Mouse (Mus musculus): ENCODE measurements around the gene Mospd1. TPM values are rescaled to one million over a fixed set of nuclear protein-coding genes. Genes with fewer than 3 reads are reported as not detected.

Gene Mospd1
- polyA plus RNA-seq (2015; fragmentation: Nextera tagmentation; extraction: Ambion mirVana) = 65.2 and 69.5 TPM in 2 replicates

GRCm38 (mm10) chrX:53370366-53370740, at the start of gene Mospd1:
TSS of gene Mospd1 (minus strand) at chrX:53370502.
- H3K27me3 ChIP-seq = no peaks in the 10 kb centered on the region
- WGBS = 24% methylated on average over 13 of the region's 15 CpGs
- H3K27ac ChIP-seq (replicated peaks) = peak within 1 kb of the TSS; percentile 86
- H3K9ac ChIP-seq = peak within 1 kb of the TSS; percentile 79
- H3K4me1 ChIP-seq (replicated peaks) = peaks cover 9% of the 10 kb centered on the region; the same call in 1 of the 2 replicates
- H3K36me3 ChIP-seq = no peaks in the 10 kb centered on the region
- peak within 1 kb of the TSS; percentile 58 for H3K4me2 ChIP-seq
- peak within 1 kb of the TSS; percentile 61 for H3K4me3 ChIP-seq
- H3K9me3 ChIP-seq = no peaks in the 10 kb centered on the region
- peak; percentile 99 for ATAC-seq (ENCODE audit: low read depth)

- WGBS = 72% methylated on average over 3 of the region's 3 CpGs
- H3K27ac ChIP-seq (replicated peaks) = no peak overlapping the region
- no peak overlapping the region for H3K4me2 ChIP-seq
- H3K4me1 ChIP-seq (replicated peaks) = no peaks in the 10 kb centered on the region
- H3K9ac ChIP-seq = no peak overlapping the region
- H3K4me3 ChIP-seq = no peak overlapping the region
- no peaks in the 10 kb centered on the region for H3K36me3 ChIP-seq
- H3K27me3 ChIP-seq = no peaks in the 10 kb centered on the region
- no peak for ATAC-seq (ENCODE audit: low read depth)
- no peaks in the 10 kb centered on the region for H3K9me3 ChIP-seq
Observed at GRCm38 (mm10) chrX:53386362-53386761, 16.1 kb upstream of the Mospd1 start.

DNA sequence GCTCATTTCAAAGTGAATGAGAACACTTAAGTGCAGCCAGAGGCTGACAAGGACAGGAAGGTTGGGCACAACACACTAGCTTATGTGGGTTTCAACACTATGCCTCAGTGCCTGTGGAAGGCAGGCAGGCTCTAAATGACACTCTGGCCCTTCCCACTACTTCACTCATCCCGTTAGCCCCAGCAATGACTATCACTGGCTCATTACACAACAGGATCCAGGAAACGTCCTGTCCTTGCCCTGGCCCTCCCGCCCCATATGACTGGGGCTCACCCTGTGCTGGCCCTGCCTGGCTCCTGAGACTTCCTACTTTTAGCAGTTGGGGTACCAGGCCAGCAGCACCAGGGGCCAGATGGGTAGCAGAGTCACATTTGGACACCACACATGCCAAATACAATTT, 12.8 kb upstream of the Mospd1 start:
- no peak overlapping the region for H3K4me3 ChIP-seq
- H3K36me3 ChIP-seq = no peaks in the 10 kb centered on the region
- no peaks in the 10 kb centered on the region for H3K9me3 ChIP-seq
- no peaks in the 10 kb centered on the region for H3K4me1 ChIP-seq (replicated peaks)
- no peak overlapping the region for H3K27ac ChIP-seq (replicated peaks)
- no peak overlapping the region for H3K4me2 ChIP-seq
- H3K9ac ChIP-seq = no peak overlapping the region
- H3K27me3 ChIP-seq = no peaks in the 10 kb centered on the region
- WGBS = 44% methylated on average over 3 of the region's 3 CpGs
- no peak for ATAC-seq (ENCODE audit: low read depth)

DNA sequence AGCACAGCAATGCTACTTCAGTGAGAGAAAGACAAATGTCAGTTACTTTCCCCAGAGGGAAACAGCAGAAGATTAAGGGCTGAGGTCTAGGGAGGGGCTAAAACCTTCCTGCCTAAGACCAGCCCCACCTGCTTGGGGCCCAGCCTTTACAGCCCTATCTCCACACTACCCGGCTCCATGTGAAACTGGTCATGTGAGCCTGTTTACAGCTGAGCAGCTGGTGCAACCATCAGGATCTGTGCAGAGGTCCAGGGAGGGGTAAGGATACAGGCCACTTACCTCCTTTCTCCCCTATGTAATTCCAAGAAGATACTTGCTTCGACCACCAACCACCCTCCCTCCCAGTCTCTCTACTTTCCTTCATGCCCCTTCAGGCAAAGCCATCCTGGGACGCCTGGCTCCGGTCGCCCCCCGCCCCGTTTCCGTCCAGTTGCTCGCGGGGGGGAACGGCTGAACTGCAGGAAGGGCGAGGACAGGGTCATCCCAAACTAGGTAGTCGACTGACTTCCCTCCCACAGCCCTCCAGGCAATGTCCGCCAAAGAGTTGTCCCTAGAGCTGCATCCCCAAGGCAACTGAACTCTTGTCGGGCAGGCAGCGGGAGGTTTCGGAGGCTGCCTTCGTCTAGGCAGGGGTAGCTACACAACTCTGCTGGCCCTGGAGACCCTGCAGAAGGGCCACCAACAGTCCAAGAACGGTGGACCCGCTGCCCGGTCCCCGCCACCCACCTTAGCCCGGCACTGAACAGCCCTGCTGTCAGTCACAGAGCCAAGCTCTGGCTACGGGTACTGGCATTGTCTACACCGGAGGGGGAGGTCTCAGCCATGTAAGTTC, 552 bp downstream of the Mospd1 start:
- Histone ChIP-seq H3K27ac (replicated peaks) (peak overlapping the region; percentile 86), H3K4me2 (peak overlapping the region; percentile 58), H3K4me1 (replicated peaks) (peaks cover 9% of the 10 kb centered on the region; the same call in 1 of the 2 replicates), H3K9me3 (no peaks in the 10 kb centered on the region), H3K27me3 (no peaks in the 10 kb centered on the region), H3K4me3 (peak overlapping the region; percentile 61), H3K9ac (peak overlapping the region; percentile 79), H3K36me3 (no peaks in the 10 kb centered on the region)
- ATAC-seq (ENCODE audit: low read depth) = peak; percentile 78
- WGBS = 23% methylated on average over 25 of the region's 25 CpGs

DNA sequence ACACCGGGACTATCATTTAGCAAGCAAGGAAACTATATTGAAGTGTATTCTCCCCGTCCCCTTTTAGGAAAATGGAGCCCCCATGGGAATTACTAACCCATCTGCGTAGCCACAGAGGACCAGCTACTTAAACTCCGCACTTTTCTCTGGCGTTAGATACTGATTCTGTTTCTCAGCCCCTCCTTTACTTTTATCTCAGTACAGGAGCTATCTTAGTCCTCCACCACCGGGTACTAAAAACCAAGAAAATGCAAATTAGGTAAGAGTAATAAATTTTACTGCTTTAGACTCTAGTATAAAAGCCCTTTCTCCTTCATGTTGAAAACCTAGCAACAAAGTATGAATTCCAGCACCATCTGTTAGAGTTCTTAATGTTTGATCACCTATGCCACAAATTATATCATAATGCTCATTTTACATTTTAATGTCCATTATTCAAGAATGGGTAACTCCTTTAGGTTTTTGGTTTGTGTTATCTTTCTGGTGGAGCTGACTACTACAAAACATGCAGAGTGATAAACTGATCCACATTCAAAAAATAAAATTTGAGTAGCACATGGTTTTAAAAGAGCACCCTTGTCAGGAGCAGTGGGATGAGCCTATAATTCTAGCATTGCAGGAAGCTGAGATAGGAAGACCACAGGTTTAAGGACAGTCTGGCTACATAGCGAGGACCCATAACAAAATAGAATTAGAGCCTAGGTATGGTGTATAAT, 5.5 kb downstream of the Mospd1 start:
- H3K9ac ChIP-seq = no peak overlapping the region
- no peak for ATAC-seq (ENCODE audit: low read depth)
- WGBS = 48% methylated on average over 7 of the region's 7 CpGs

GRCm38 (mm10) chrX:53348374-53348773, 21.9 kb downstream of the Mospd1 start:
- 0 out of 2 replicates have a peak, but pooled peaks cover 31% of the 10 kb centered on the region for H3K36me3 ChIP-seq
- H3K9me3 ChIP-seq = no peaks in the 10 kb centered on the region
- H3K4me3 ChIP-seq = no peak overlapping the region
- no peak overlapping the region for H3K27ac ChIP-seq (replicated peaks)
- no peaks in the 10 kb centered on the region for H3K4me1 ChIP-seq (replicated peaks)
- H3K27me3 ChIP-seq = no peaks in the 10 kb centered on the region
- no peak overlapping the region for H3K4me2 ChIP-seq
- no peak overlapping the region for H3K9ac ChIP-seq
- WGBS = 92% methylated on average over 4 of the region's 4 CpGs
- no peak for ATAC-seq (ENCODE audit: low read depth)

More for the DNA sequence above, 5.5 kb downstream of the Mospd1 start:
- H3K9me3 ChIP-seq = no peaks in the 10 kb centered on the region
- H3K27ac ChIP-seq (replicated peaks) = no peak overlapping the region
- H3K4me2 ChIP-seq = no peak overlapping the region
- H3K27me3 ChIP-seq = no peaks in the 10 kb centered on the region
- H3K4me1 ChIP-seq (replicated peaks) = peaks cover 9% of the 10 kb centered on the region; the same call in 1 of the 2 replicates
- H3K4me3 ChIP-seq = no peak overlapping the region
- no peaks in the 10 kb centered on the region for H3K36me3 ChIP-seq

DNA sequence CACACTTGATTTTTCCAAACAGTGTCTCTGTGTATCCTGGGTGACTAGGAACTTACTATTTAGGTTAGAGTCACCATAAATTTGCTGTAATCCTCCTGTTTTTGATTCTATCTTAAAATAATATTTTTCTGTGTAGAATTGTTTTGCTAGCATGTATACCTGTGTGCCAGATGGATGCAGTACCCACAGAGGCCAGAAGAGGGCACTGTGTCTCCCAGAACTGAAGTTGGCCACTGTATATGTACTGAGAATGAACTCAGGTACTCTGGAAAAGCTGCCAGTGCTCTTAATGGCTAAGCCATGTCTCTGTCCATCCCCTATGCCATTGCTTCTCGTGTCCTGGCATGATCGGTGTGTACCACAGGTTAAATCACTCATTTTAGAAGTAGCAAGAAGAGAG, 28.8 kb downstream of the Mospd1 start:
- WGBS = 73% methylated on average over 2 of the region's 2 CpGs
- H3K27ac ChIP-seq (replicated peaks) = no peak overlapping the region
- no peak overlapping the region for H3K4me3 ChIP-seq
- no peaks in the 10 kb centered on the region for H3K27me3 ChIP-seq
- no peaks in the 10 kb centered on the region for H3K9me3 ChIP-seq
- no peak overlapping the region for H3K4me2 ChIP-seq
- H3K9ac ChIP-seq = no peak overlapping the region
- H3K36me3 ChIP-seq = 0 out of 2 replicates have a peak, but pooled peaks cover 4% of the 10 kb centered on the region
- ATAC-seq (ENCODE audit: low read depth) = no peak
- H3K4me1 ChIP-seq (replicated peaks) = no peaks in the 10 kb centered on the region

DNA sequence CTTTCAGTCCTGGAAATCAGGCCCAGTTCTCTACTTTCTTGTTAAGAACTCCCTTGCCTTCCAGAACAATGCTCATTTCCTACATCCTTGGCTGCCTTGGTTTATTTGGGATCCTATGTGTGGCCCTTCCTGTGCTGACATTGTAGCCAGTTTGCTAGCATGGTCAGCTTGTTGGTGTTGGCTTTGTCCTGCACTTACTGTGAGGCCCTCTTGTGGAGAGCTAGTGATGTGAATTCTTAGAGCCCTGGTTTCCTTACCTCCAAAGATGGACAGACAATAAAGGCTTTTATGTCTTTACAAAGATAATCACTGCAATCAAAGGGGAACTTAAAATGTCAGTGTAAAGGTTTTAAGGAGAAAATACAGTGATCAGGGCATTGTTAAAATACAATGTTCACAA, 32.9 kb downstream of the Mospd1 start:
- no peaks in the 10 kb centered on the region for H3K36me3 ChIP-seq
- ATAC-seq (ENCODE audit: low read depth) = no peak
- H3K27ac ChIP-seq (replicated peaks) = no peak overlapping the region
- no peak overlapping the region for H3K9ac ChIP-seq
- no peak overlapping the region for H3K4me3 ChIP-seq
- no peaks in the 10 kb centered on the region for H3K27me3 ChIP-seq
- no peaks in the 10 kb centered on the region for H3K4me1 ChIP-seq (replicated peaks)
- H3K9me3 ChIP-seq = no peaks in the 10 kb centered on the region
- no peak overlapping the region for H3K4me2 ChIP-seq

DNA sequence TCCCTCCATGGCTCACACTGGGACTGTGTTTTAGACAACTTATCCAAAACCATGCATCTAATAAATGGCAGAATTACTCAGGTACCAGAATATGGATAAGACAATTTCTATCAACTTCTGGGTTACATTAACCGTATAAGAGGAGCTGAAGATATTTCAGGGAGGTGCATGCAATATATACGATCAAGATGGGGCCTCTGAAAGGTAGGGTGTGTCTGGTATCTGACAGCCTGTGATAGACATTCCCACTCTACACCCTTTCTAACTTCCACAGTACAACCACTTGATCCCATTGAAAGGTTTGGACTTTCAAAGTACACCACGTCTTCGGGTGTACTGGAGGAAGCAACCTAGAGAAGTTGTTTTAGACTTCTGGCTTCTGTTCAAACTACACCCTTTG, 39.9 kb downstream of the Mospd1 start:
- no peaks in the 10 kb centered on the region for H3K36me3 ChIP-seq
- H3K4me3 ChIP-seq = no peak overlapping the region
- ATAC-seq (ENCODE audit: low read depth) = no peak
- WGBS = 97% methylated on average over 4 of the region's 4 CpGs
- no peak overlapping the region for H3K27ac ChIP-seq (replicated peaks)
- no peak overlapping the region for H3K4me2 ChIP-seq
- H3K4me1 ChIP-seq (replicated peaks) = no peaks in the 10 kb centered on the region
- H3K9ac ChIP-seq = no peak overlapping the region
- no peaks in the 10 kb centered on the region for H3K27me3 ChIP-seq
- H3K9me3 ChIP-seq = no peaks in the 10 kb centered on the region

GRCm38 (mm10) chrX:53321111-53321510, 49.2 kb downstream of the Mospd1 start:
- Histone ChIP-seq H3K36me3 (no peaks in the 10 kb centered on the region), H3K27ac (replicated peaks) (no peak overlapping the region), H3K27me3 (no peaks in the 10 kb centered on the region), H3K4me3 (no peak overlapping the region), H3K4me1 (replicated peaks) (no peaks in the 10 kb centered on the region), H3K9ac (no peak overlapping the region), H3K4me2 (no peak overlapping the region), H3K9me3 (no peaks in the 10 kb centered on the region)
- 84% methylated on average over 4 of the region's 4 CpGs for WGBS
- ATAC-seq (ENCODE audit: low read depth) = no peak

DNA sequence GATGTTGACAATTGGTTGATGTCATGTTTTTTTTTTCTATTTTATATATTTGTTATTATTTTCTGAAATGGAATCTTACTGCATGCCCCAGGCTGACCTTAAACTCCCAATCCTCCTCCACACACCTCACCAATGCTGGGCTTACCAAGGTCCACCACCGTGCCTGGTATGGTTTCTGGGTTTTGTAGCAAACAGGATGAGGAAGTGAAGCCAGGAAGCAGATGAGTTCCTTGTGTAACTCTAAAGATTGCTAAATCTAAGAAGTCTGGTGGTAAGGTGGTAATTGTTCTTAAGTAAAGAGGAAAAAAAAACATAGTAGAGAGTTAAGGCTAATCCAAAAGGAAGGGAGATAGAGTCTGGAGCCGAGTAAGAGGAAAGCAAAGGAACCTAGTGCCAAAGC, 49.7 kb downstream of the Mospd1 start:
- no peaks in the 10 kb centered on the region for H3K9me3 ChIP-seq
- no peak for ATAC-seq (ENCODE audit: low read depth)
- H3K27me3 ChIP-seq = no peaks in the 10 kb centered on the region
- H3K27ac ChIP-seq (replicated peaks) = no peak overlapping the region
- WGBS = 66% methylated on average over 2 of the region's 2 CpGs
- H3K9ac ChIP-seq = no peak overlapping the region
- no peak overlapping the region for H3K4me2 ChIP-seq
- no peaks in the 10 kb centered on the region for H3K4me1 ChIP-seq (replicated peaks)
- no peaks in the 10 kb centered on the region for H3K36me3 ChIP-seq
- H3K4me3 ChIP-seq = no peak overlapping the region

All from neural tube, embryonic 13.5 days (tissue).